Mouse (Mus musculus) lung, postnatal 25 days (tissue): ENCODE measurements around the gene Gng13.
"Not testable (repeated sequence)": the region's sequence is repeated elsewhere in the genome, so short reads cannot be mapped to it uniquely, and the experiment has no call there.

Source experiments
- DNase-seq: peaks from one replicate; pipeline ENCODE4 v3.0.0; 2022; ENCODE audit warnings: low spot score

Gene Gng13

DNA sequence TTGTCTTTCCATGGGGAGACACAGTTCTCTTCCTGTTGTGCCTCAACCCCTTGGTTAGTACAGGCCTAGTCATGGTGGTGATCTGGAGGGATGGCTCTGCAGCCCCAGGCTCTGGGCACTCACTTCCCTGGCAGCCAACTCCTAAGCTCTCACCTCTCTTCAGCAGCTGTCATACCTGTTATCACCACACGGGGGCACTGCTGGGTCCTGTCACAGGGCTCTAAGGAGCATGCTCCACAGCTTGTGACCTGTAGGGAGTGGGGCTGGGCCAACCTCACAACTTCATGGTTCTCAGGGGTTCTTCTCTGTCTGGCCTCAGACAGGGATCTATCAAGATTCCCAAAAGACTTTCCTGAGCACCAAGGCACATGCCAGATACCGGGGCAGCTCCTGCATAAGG, 15.1 kb downstream of the Gng13 start:
- peak; percentile 78 for DNase-seq

DNA sequence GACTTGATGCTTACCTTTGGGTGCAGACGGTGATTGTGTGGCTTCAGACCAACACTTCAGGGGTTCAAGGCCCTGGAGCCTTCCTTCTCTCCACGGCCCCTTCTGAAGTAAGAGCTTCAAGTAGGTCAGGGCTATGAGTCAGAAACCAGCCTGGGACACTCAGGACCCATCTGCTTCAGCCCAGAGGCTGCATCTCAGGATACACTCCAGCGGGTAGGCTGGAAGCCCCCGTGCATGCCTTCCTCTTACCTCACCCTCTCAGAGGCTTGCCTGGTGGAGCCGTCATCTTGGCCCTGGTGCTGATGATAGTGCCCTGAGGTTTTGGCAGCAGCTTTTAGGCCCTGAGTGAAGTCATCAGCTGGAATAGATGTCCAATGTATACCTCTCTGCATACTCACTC, 18.3 kb downstream of the Gng13 start:
- no peak for DNase-seq

DNA sequence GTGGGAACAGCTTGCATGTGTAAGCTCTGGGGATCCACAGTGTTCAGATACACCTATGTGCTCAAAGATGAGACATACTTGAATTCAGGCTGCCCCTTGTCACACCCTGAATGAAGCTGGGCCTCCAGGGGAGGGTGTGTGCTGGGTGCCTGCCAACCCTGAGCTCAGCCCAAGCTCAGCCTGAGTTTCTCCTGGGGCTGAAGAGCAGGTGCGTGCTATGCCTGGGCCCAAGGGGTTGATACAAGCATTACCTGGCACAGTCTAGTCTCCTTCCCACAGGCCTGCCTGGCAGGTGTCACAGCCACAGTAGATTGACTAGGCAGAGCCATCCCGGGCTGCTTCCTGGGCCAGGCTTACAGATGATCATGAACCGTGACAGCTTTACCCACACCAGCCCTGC, 18.8 kb downstream of the Gng13 start, which contains the start of gene Mslnl:
Gene Mslnl (plus strand): TSS at position 298 of the 400 bp plus-strand sequence.
- no peak for DNase-seq

- DNase-seq: peak; percentile 14
These were observed 21.9 kb downstream of the Gng13 start for GRCm38 (mm10) chr17:25738861-25739260.

GRCm38 (mm10) chr17:25741471-25741870, 24.5 kb downstream of the Gng13 start:
- not testable (repeated sequence) for DNase-seq

DNA sequence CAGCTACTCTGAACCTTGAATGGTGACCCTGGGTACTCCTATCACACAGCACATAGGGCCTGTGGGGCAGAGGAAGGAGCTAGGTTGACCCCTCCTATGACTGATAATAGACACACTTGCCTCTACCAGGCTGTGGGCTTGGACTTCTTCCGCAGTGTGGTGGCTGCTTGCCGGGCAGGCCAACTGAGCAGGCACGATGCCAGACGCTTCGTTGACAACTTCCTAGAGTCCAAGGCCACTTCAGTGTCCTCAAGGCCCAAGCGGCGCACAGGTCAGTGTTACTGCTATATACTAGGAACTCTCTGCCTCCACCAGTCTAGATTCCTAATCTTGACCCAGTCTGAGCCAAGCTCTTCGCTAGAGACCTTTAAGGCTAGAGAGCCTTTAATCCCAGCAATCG, 26.9 kb downstream of the Gng13 start:
- DNase-seq: no peak

DNA sequence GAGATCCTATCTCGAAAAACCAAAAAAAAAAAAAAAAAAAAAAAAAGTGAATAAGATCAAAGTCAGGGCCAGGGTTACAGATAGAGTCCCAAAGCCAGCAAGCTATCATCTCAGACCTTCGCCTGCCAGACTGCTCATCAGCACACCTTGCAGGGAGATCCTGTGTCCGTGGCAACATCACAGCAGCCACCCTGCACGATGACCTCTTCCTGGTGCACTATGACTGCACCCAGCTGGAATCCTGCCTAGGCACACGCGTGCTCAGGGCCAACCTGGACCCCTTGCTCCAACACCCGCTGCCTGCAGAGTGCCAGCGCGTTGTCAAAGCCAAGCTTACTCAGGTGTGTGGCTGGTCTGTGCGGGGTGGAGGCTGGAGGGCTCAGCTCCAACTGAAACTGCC, 27.3 kb downstream of the Gng13 start:
- DNase-seq: no peak

- no peak for DNase-seq
These were observed 31.3 kb downstream of the Gng13 start for GRCm38 (mm10) chr17:25748238-25748637.

DNA sequence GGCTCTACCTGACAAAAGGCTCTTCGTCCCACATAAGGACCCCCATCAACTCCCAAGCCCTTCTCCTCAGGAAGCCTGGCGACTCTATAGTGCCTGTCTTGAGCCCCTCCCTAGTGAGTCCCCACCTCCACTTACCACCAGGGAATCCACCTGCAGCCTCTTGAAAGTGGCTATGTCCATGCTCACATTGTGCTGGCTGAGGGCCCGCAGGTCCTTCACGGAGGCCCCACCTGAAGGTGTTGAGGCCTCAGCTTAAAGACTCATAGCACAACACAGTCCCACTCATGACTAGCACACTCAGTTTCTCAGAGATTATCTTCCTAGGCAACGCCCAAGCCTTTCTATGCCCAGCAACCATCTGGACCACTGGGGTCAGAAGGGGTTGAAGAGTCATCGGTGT, 32.3 kb downstream of the Gng13 start:
- DNase-seq: no peak

- DNase-seq: peak; percentile 21
These were observed 34.5 kb downstream of the Gng13 start for GRCm38 (mm10) chr17:25751446-25751845.

- no peak for DNase-seq
These were observed 37.3 kb downstream of the Gng13 start, which contains the start of gene Msln for GRCm38 (mm10) chr17:25754241-25754640. TSS of gene Msln (minus strand) at chr17:25754378.

GRCm38 (mm10) chr17:25755086-25755485, 38.1 kb downstream of the Gng13 start:
- no peak for DNase-seq

- no peak for DNase-seq
These were observed 38.8 kb downstream of the Gng13 start for GRCm38 (mm10) chr17:25755627-25756377.

- peak; percentile 35 for DNase-seq
These were observed 39.6 kb downstream of the Gng13 start for GRCm38 (mm10) chr17:25756378-25757242.

DNA sequence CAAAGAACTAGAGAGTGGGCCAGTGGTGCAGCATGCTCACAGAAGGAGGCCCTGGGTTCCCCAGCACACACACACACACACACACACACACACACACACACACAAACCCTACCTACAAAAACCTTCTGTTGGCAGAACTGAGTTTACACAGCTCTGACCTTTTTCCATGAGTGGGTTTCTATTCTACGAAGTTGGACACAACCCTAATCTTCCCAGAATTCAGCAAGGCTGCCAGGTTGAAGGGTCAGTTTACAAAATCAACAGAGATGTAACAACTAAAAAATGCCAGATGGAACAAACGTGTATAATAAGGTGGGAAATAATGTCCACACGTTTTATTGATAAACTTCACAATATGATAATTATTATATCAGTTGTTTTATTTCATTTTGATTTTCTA, 40.7 kb downstream of the Gng13 start:
- DNase-seq: no peak

GRCm38 (mm10) chr17:25760148-25760547, 43.2 kb downstream of the Gng13 start:
- no peak for DNase-seq

- no peak for DNase-seq
These were observed 44.6 kb downstream of the Gng13 start for GRCm38 (mm10) chr17:25761561-25761970.

DNA sequence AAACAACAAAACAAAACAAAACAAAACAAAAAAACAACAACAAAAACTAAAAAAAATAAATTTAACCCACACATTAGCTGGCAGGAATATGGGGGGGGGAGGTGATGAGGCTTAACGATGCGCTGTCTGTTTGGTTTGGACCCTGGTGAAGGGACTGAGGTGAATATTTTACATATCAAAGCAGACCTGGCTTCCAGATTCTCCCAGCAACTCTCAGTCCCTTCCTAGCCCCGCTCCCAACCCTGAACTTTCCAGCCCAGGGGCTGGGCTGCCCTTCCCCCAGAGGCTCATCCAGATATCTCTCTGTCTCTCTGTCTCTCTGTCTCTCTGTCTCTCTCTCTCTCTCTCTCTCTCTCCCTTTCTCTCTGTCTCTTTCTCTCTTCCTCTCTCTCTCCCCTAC, 45.6 kb downstream of the Gng13 start:
- DNase-seq: no peak

GRCm38 (mm10) chr17:25765886-25766285, 48.9 kb downstream of the Gng13 start:
- DNase-seq: no peak
